16 mouse cellular contexts compared by ENCODE assay signal in genomic region chr14:119266334-119266733, GRCm38 (mm10).
"Had no signal": no experiment of that assay in that cellular context is flagged by ENCODE, and none has a peak within 500 bp of the region (broad histone marks: within the 10 kb centered on the region; RNA-seq: fewer than 3 reads in every experiment).

No protein-coding gene starts in this region.

- H3K4me3 ChIP-seq: neural tube, embryonic 13.5 days; neural tube, embryonic 15.5 days; stomach, embryonic 15.5 days had no signal

- H3K36me3 ChIP-seq: neural tube, embryonic 13.5 days; neural tube, embryonic 15.5 days; stomach, embryonic 15.5 days had no signal

- H3K27ac ChIP-seq: neural tube, embryonic 13.5 days; neural tube, embryonic 15.5 days; stomach, embryonic 15.5 days; stomach, postnatal 0 days had no signal

- H3K9me3 ChIP-seq: neural tube, embryonic 13.5 days; neural tube, embryonic 15.5 days; stomach, embryonic 15.5 days had no signal

- H3K9ac ChIP-seq: neural tube, embryonic 13.5 days; neural tube, embryonic 15.5 days; stomach, embryonic 15.5 days had no signal

- H3K4me2 ChIP-seq: neural tube, embryonic 13.5 days; neural tube, embryonic 15.5 days; stomach, embryonic 15.5 days had no signal

- DNase-seq: retina, postnatal 1 day; right cerebral cortex, adult 18-20 months; right cerebral cortex, postnatal 14 days; right cerebral cortex, postnatal 25 days; right cerebral cortex, postnatal 4 days; spleen, adult 18-20 months; thymus, adult 18-20 months; thymus, adult 2 months; thymus, postnatal 14 days; thymus, postnatal 25 days; thymus, postnatal 36 days; thymus, postnatal 4 days had no signal

- H3K27me3 ChIP-seq: neural tube, embryonic 13.5 days; neural tube, embryonic 15.5 days; stomach, embryonic 15.5 days had no signal

- H3K4me1 ChIP-seq: neural tube, embryonic 13.5 days; neural tube, embryonic 15.5 days; stomach, embryonic 15.5 days had no signal
